Mouse (Mus musculus) retina, postnatal 1 day (tissue): ENCODE measurements around the gene Lat2.
A peak's percentile ranks its signal among the peaks of the same experiment; 100 is the strongest.

Source experiments
- DNase-seq: peaks from one replicate; pipeline ENCODE4 v3.0.0-alpha.2; 2012

Lat2 gene

DNA sequence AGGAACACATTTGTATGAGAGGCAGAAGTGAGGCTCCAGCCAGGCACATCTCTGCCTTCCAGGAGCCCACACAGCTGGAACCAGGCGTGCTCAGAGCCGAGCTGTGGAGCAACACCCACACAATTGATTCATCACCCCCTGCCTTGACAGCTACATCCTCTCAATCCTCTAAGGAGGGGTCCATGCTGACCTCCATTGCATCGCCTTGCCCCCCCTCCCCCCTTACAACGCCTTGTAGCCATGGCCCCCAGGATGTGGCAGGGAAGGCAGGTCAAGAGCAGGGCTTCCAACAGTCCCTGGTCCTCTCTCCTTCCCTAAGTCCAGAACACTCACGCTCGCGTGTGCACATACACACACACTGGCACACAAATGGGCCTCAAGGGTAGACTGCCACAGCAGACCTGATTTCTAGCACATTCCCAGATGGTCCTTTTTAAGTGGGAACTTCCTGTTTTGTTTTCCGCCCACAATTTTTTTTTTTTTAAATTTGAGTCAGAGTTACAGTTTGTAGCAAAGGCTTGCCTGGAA, 45.8 kb downstream of the Lat2 start:
- no peak for DNase-seq

DNA sequence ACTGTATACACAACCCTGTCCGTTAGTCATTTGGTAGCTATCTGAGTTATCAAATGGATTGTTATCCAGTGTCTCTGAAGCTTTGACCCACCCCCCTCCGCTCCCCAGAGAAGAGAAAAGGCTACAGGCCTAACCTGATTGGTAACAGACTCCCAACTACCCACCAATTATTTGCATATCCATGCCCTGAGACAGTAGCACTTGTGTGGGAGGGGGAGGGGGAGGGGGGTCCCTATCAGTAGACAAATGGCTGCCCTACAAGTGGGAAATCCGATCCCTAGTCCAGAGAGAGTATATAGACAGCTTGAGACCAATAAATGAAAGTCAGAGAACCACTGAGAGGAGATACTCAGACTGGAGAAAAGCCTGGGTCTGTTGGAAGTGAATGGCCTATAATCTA, 46.8 kb downstream of the Lat2 start:
- no peak for DNase-seq

GRCm38 (mm10) chr5:134567445-134567844, 47.4 kb downstream of the Lat2 start:
- no peak for DNase-seq

DNA sequence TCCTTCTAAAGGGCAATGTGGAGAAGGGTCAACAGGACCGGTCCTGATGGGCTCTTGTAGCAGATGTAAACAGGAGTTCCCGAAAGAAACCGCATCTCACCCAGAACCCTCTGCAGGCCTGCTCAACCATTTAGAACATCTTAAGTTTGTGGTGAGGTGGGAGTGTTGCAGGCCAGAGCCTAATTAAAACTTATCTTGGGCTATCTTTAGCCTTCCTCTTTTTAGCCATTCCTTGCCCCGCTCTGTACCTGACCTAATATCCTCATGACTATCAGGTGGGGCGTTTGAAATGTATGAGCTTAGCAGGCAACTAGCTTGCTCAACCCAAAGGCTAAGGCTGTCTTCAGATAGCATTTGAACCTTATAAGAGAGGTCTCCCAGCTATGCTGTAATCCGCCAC, 49.1 kb downstream of the Lat2 start:
- no peak for DNase-seq

DNA sequence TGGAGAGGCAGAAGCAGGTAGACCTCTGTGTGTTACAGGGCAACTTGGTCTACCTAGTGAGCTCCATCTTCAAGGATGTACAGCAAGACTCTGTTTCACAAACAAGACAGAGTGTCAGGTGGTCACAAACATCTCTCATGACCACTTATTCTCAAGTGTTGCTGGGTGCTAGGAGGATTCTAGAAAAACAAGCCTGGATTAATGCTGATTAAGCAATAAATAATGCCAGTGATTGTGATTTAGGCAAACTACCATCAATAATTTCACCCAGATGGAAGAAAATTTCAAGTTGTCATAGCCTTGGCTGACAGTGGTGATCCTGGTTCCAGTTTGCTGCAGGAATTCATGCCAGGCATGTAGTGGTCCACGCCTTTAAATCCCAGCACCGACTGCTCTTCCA, 50.6 kb downstream of the Lat2 start:
- DNase-seq, result no peak

DNA sequence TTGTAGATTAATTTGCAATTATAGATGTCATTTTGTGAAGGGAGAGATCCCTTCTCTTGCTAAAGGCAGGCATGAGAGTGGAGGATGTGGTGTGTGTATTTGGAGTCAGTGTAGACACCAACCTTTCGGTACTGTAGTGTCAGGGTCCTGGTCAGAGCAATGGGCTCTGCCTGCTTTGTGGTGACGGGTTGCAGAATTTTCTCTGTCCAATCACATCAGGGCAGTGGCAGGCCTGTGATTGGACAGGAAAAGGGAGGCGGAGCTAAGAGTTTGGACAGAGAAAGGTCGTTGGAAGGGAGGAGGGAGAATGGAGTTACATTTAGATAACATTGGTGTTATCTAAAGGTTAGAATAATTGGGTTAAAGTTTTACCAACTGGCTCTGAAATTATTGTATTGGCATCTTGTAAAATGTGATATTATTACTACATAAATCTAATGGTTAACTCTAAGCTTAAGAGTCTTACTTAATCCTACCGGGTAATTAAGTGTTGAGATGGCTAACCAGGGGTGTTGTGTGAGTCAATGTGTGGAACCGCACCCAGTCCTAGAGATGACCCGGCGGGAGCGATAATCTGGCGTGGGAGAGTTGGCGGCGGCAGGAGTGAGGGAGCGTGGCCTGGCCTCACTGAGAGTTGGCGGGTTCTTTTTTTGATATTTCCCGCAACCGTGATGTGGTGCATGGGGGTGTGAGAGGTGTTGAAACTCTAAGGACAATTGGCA, 54.2 kb downstream of the Lat2 start:
- no peak for DNase-seq

DNA sequence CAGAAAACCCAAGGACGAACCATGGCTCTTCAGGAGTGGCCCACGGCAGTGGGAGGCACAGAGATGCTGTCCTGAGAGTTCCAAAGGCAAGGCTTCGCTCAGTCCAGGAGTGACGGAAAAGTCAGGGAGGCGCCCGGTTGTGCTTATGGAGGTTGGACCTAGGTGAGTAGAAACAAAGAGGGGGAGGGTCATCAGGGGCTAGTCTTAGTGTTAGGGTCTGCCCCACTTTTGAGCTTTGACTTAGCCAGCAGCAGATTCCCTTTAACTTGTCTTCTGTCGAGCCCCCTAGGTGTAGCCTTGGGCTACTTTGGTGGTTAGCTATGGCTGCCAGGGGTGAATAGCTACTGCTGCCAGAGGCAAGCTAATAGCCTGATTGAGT, 54.8 kb downstream of the Lat2 start, which contains the start of gene Syna:
Gene Syna (minus strand): TSS at position 101 of the 379 bp plus-strand sequence.
- DNase-seq, result no peak

GRCm38 (mm10) chr5:134555463-134556164, 59.2 kb downstream of the Lat2 start:
- DNase-seq, result peak; percentile 89

DNA sequence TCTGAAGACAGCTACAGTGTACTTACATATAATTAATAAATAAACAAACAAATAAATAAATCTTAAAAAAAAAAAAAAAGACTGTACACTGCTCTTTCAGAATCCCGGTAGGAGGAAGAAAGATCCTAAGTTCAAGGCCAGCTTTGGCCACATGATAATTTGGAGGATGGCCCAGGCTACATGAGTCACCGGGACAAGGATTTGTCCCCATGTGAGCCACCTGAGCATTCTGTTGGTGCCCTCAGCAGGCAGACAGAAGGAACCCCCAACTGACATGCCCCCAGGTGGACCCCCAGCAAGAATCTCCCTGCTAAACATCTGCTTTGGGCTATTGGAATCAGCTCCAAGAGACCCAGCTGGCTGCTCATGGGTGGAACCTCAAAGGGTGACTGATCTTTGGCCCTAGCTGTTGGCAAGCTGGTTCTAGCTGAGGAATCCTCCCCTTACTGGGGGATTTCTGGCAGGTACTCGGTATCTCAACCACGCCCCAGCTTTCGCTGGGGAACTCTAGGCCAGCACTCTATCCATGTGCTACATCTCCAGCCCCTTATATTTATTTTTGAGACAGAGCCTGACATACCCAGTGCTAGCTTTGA, 60.8 kb downstream of the Lat2 start:
- no peak for DNase-seq

DNA sequence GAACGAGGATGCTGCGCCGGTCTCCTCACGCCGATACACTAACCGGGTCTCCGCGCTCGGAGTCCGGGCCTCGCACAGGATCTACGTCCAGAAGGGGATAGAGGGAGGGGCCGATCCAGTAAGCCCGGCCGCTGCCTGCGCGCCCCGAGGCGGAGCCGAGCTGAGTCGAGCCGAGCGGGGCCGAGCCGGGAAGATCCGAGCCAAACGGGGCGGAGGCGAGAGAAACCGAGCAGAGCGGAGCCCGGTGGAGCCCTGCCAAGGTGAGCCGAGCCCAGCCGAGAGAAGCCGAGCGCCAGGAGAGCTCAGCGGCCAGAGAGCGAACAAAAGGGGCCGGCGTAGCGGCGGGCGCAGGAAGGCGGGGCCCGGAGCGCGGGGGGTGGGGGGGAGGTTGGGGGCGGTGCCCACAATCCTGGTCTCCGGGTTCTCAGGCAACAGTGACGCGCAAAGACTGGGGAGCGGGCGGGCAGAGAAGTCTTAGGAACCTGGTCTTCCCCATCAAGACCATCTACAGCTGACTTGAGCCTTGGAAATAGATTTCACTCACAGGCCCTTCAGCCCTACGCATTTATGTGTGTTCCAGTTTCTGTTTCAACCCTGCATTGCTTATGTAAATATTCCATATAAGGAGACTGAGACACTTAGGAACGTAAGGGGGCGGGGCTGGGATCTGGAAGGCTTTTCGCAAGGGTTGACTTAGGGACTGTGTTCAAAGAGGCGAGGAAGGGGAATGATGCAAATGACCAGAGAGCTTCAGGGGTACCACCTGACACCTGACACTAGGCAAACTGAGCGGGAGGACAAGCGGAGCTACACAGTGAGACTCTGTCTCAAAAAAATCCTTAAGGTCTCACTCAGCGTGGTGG, 62.5 kb downstream of the Lat2 start, which contains the start of gene Clip2:
Gene Clip2 (minus strand): TSS at position 325 of the 863 bp plus-strand sequence.
- peak; percentile 97 for DNase-seq

DNA sequence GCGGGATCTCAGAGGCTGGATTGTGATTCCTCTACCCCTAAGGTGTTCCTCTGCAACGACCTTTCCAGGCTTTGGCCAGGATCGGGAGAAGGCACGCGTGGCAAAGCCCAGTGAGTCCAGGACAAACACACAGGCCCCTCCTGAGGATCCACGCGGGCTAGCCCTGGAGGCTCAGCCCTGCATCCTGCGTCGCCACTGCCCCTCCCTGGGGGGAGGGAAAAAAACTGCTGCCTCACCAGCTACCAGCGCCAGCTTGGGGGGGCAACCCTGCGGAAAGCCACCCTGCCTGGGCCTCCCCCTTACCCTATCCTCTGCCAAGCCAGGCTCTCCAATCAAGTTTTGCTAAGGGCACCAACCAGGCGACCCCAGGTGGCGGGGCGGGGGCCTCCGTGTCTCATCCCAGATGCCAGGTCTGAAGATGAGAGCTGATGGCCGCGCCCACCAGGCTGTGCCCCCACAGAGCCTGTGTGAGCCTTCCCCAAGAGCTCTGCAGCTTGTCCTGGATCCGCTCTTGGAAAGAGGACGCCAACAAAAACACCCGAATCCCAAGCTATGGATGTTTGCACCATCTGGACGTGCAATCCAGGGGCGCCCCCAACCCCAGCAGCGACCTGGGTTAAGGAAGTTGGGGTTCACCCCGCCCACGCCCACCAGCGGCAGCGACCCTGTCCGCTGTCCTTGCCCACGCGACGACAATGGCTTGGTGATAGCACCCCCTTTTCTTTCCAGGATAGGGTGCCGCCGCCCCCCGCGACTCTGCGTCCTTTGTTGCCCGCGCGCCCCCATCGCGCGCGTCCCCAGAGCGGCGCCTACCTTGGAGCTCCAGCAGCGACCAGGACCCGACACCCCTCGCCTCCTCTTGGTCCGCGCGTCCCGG, 63.4 kb downstream of the Lat2 start:
- peak; percentile 73 for DNase-seq

- no peak for DNase-seq
Observed at GRCm38 (mm10) chr5:134550836-134551232, 64.0 kb downstream of the Lat2 start.
